Mouse (Mus musculus): Measurements from ENCODE around the gene Slc25a39. TPM values are rescaled to one million over a fixed set of nuclear protein-coding genes. Genes with fewer than 3 reads are reported as not detected.

Gene Slc25a39
- total and polyA plus RNA-seq, 3 experiments: 183 to 325 TPM; not detected in 1

- Histone ChIP-seq H3K4me1 (ENCODE audit: control insufficient read depth in 1 of 2, insufficient read depth in 2 of 2, low read length in 2 of 2) (peaks cover 5 to 32% of the 10 kb centered on the region in 2 experiments), H3K27ac (ENCODE audit: control insufficient read depth, low read depth, low read length) (peak overlapping the region; percentile 65; the same call in 1 of the 2 replicates)
Measured at GRCm38 (mm10) chr11:102429551-102429950, 21.8 kb upstream of the Slc25a39 start.

GRCm38 (mm10) chr11:102428981-102429540, 21.3 kb upstream of the Slc25a39 start:
- Histone ChIP-seq H3K9me3 (replicated peaks; ENCODE audit: insufficient read depth, low read length) (no peaks in the 10 kb centered on the region), H3K4me3 (ENCODE audit: control insufficient read depth in 1 of 2, insufficient read depth in 1 of 2, low read depth in 2 of 2, low read length in 2 of 2) (peak overlapping the region; percentile 0 to 12; a peak in 3 of 4 replicates), H3K79me2 (ENCODE audit: control insufficient read depth, insufficient read depth, low read length, poor library complexity) (peaks cover 2% of the 10 kb centered on the region; the same call in 1 of the 2 replicates), H3K4me1 (ENCODE audit: control insufficient read depth in 1 of 2, insufficient read depth in 2 of 2, low read length in 2 of 2) (peaks cover 5 to 32% of the 10 kb centered on the region in 2 experiments), H3K36me3 (ENCODE audit: control insufficient read depth in 1 of 2, insufficient read depth in 2 of 2, low read length in 2 of 2) (peaks cover 0 to 22% of the 10 kb centered on the region in 2 experiments; a peak in 2 of 4 replicates), H3K27ac (ENCODE audit: control insufficient read depth, low read depth, low read length) (peak overlapping the region; percentile 65), H3K27me3 (ENCODE audit: control insufficient read depth in 1 of 2, insufficient read depth in 2 of 2, low read length in 2 of 2) (no peaks in the 10 kb centered on the region), H3K9ac (ENCODE audit: control insufficient read depth, low read depth, low read length, poor library complexity, severe bottlenecking) (peak overlapping the region; percentile 51)
- peak; percentile 78 for DNase-seq (ENCODE audit: low read depth, low spot score)
- TF ChIP-seq ZKSCAN1 (IDR thresholded peaks at IDR 0.05; ENCODE audit: low read depth, low read length) (no peak), UBTF (IDR thresholded peaks at IDR 0.05; ENCODE audit: borderline replicate concordance, insufficient read depth, low read depth, low read length) (no peak), E2F4 (IDR thresholded peaks at IDR 0.05; ENCODE audit: borderline replicate concordance, low read depth, low read length) (no peak), TCF12 (IDR thresholded peaks at IDR 0.05; ENCODE audit: low read depth, low read length) (0 out of 2 replicates have a peak, but pooled peaks have one; percentile 5), BHLHE40 (IDR thresholded peaks at IDR 0.05; ENCODE audit: borderline replicate concordance, low read depth, low read length) (no peak), MAZ (IDR thresholded peaks at IDR 0.05; ENCODE audit: low read depth, low read length) (no peak), JUND (IDR thresholded peaks at IDR 0.05; ENCODE audit: low read depth, low read length) (no peak), MXI1 (IDR thresholded peaks at IDR 0.05; ENCODE audit: low read depth, low read length) (0 out of 2 replicates have a peak, but pooled peaks have one; percentile 27), GABPA (IDR thresholded peaks at IDR 0.05; ENCODE audit: low read depth, low read length) (no peak), SIN3A (IDR thresholded peaks at IDR 0.05; ENCODE audit: low read length) (no peak), GATA1 (IDR thresholded peaks at IDR 0.05; ENCODE audit: low read depth, low read length) (0 out of 2 replicates have a peak, but pooled peaks have one; percentile 10), MYB (IDR thresholded peaks at IDR 0.05; ENCODE audit: low read depth, low read length) (no peak), RCOR1 (IDR thresholded peaks at IDR 0.05; ENCODE audit: low read depth, low read length) (no peak), MEF2A (IDR thresholded peaks at IDR 0.05; ENCODE audit: extremely low read depth, insufficient replicate concordance, low read depth, low read length, poor library complexity, severe bottlenecking) (0 out of 2 replicates have a peak, but pooled peaks have one; percentile 6), EP300 (IDR thresholded peaks at IDR 0.05; ENCODE audit: low read depth in 1 of 2, low read length in 2 of 2) (peak; percentile 19 to 21; a peak in 2 of 4 replicates), USF1 (IDR thresholded peaks at IDR 0.05; ENCODE audit: low read depth, low read length) (0 out of 2 replicates have a peak, but pooled peaks have one; percentile 26), ZMIZ1 (IDR thresholded peaks at IDR 0.05; ENCODE audit: low read depth, low read length) (no peak), ELF1 (IDR thresholded peaks at IDR 0.05; ENCODE audit: low read depth, low read length) (no peak), ZC3H11A (IDR thresholded peaks at IDR 0.05; ENCODE audit: low read depth, low read length) (no peak), POLR2AphosphoS5 (IDR thresholded peaks at IDR 0.05; ENCODE audit: borderline replicate concordance, low read depth, low read length) (no peak), TAL1 (IDR thresholded peaks at IDR 0.05; ENCODE audit: low read length) (no peak), HCFC1 (IDR thresholded peaks at IDR 0.05; ENCODE audit: low read depth, low read length) (no peak)

More at GRCm38 (mm10) chr11:102429551-102429950, 21.8 kb upstream of the Slc25a39 start:
- peak; percentile 57 for DNase-seq (ENCODE audit: low read depth, low spot score)
- Histone ChIP-seq H3K79me2 (ENCODE audit: control insufficient read depth, insufficient read depth, low read length, poor library complexity) (peaks cover 2% of the 10 kb centered on the region; the same call in 1 of the 2 replicates), H3K36me3 (ENCODE audit: control insufficient read depth in 1 of 2, insufficient read depth in 2 of 2, low read length in 2 of 2) (peaks cover 0 to 22% of the 10 kb centered on the region in 2 experiments; a peak in 2 of 4 replicates), H3K9me3 (replicated peaks; ENCODE audit: insufficient read depth, low read length) (no peaks in the 10 kb centered on the region), H3K9ac (ENCODE audit: control insufficient read depth, low read depth, low read length, poor library complexity, severe bottlenecking) (peak overlapping the region; percentile 51), H3K27me3 (ENCODE audit: control insufficient read depth in 1 of 2, insufficient read depth in 2 of 2, low read length in 2 of 2) (no peaks in the 10 kb centered on the region), H3K4me3 (ENCODE audit: control insufficient read depth in 1 of 2, insufficient read depth in 1 of 2, low read depth in 2 of 2, low read length in 2 of 2) (peak overlapping the region; percentile 66 to 91)
- TF ChIP-seq TAL1 (IDR thresholded peaks at IDR 0.05; ENCODE audit: low read length): peak; percentile 53
- peak; percentile 94 for TF ChIP-seq RCOR1 (IDR thresholded peaks at IDR 0.05; ENCODE audit: low read depth, low read length)
- TF ChIP-seq HCFC1 (IDR thresholded peaks at IDR 0.05; ENCODE audit: low read depth, low read length): no peak
- TF ChIP-seq EP300 (IDR thresholded peaks at IDR 0.05; ENCODE audit: low read depth in 1 of 2, low read length in 2 of 2): peak; percentile 48 to 62; a peak in 2 of 4 replicates
- TF ChIP-seq GATA1 (IDR thresholded peaks at IDR 0.05; ENCODE audit: low read depth, low read length): peak; percentile 63
- no peak for TF ChIP-seq MAFK (IDR thresholded peaks at IDR 0.05; ENCODE audit: borderline replicate concordance, low read depth, low read length)
- TF ChIP-seq NELFE (IDR thresholded peaks at IDR 0.05; ENCODE audit: low read depth, low read length): no peak
- TF ChIP-seq POLR2AphosphoS2 (IDR thresholded peaks at IDR 0.05; ENCODE audit: low read length): no peak

All from MEL (cell line).